Mouse (Mus musculus) CD4-positive naive resting alpha-beta T cell, adult 57 days (primary cell): Measurements from ENCODE around the gene Ccdc150. TPM values are rescaled to one million over a fixed set of nuclear protein-coding genes. Genes with fewer than 3 reads are reported as not detected.

Experiments
- total RNA-seq: library from RNA; stranded (reverse); gene quantifications from one replicate; pipeline ENCODE4 v1.2.4, GENCODE M21; 2023

Gene Ccdc150
- 0.30 TPM for total RNA-seq

DNA sequence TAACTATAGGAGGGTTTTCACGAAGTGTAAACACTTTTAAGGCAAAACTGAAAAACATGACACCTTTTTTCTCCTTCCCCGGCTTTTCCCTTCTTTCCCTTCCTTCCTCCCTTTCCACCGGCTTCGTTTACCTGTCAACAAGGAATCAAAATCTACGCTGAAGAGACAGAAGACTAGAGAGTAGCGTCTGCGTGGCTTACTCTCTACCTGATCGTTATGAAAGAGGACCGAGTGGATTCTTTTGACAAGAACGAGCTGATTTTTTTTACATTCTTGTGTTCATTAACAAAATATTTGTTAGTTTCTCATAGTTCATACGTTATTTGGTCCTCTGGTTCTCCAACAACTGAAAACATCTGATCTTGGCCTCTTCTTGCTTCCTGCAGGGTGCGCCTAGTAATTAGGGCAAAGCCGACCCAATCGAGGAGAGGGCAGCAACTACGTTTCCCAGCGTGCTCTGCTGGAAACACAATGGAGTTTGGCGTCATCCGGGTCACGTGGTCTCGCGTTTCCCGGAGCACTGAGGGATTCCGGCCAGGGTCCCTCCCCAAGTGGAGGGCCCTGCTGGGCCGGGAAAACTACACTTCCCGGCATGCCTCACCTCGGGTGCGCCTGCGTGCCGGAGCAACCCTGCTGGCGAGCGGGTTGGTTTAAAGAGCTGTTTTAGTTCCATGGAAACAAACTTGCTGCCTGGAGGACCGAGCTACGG is at the start of gene Ccdc150:
Ccdc150 (plus strand) TSS at position 526 of the 709 bp plus-strand sequence.

Other genes starting within 250 kb of the Ccdc150 start
- not detected for gene Hecw2, start 55.5 kb upstream of the Ccdc150 start, total RNA-seq
- gene Gtf3c3, start 188.3 kb downstream of the Ccdc150 start, total RNA-seq: 21.6 TPM